Comparison of ENCODE assay signal across 12 mouse cellular contexts in the genomic region with DNA sequence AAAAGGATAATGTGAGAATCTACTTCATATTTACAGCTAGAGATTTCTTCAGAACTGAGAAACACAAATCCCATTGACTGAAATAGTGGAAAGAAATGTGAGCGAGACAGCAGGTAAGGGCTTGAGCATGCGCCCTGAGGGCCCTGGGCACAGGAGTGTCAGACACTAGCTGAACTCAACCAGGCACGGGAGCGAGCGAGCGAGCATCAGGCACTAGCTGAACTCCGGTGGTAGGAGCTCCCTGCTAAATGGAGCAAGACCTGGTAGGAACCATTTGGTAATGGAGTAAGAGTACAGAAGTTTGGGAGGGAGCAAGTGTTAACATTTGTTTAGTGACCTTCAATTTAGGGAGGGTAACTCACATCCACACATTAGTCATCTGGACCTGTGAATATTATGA.
DNase-seq lines count a peak whose midpoint lies in the region; ATAC-seq lines count a peak whose summit lies in the region.
"Had no signal": no experiment of that assay in that cellular context is flagged by ENCODE, and none has a peak within 500 bp of the region (broad histone marks: within the 10 kb centered on the region; RNA-seq: fewer than 3 reads in every experiment).

No protein-coding gene starts in this region.

- H3K36me3 ChIP-seq in hindbrain, embryonic 11.5 days (ENCODE audit: control insufficient read depth, insufficient read depth, low read length), result no peaks in the 10 kb centered on the region
- no peaks in the 10 kb centered on the region for H3K36me3 ChIP-seq in hindbrain, embryonic 14.5 days (replicated peaks; ENCODE audit: control insufficient read depth, insufficient read depth)
- H3K36me3 ChIP-seq in neural tube, embryonic 12.5 days, result no peaks in the 10 kb centered on the region
- H3K36me3 ChIP-seq in neural tube, embryonic 15.5 days, result no peaks in the 10 kb centered on the region
- no peaks in the 10 kb centered on the region for H3K36me3 ChIP-seq in embryonic facial prominence, embryonic 13.5 days

- no peak overlapping the region for H3K4me3 ChIP-seq in hindbrain, embryonic 11.5 days (ENCODE audit: low read depth, low read length)
- no peak overlapping the region for H3K4me3 ChIP-seq in hindbrain, embryonic 14.5 days (replicated peaks; ENCODE audit: low read length)
- H3K4me3 ChIP-seq in neural tube, embryonic 12.5 days, result no peak overlapping the region
- no peak overlapping the region for H3K4me3 ChIP-seq in neural tube, embryonic 15.5 days (replicated peaks)
- no peak overlapping the region for H3K4me3 ChIP-seq in embryonic facial prominence, embryonic 13.5 days

- H3K27ac ChIP-seq in hindbrain, embryonic 11.5 days (ENCODE audit: low read depth, low read length), result no peak overlapping the region
- no peak overlapping the region for H3K27ac ChIP-seq in hindbrain, embryonic 14.5 days
- H3K27ac ChIP-seq in neural tube, embryonic 12.5 days, result no peak overlapping the region
- no peak overlapping the region for H3K27ac ChIP-seq in neural tube, embryonic 15.5 days (replicated peaks)
- H3K27ac ChIP-seq in embryonic facial prominence, embryonic 13.5 days, result peak overlapping the region; percentile 75; the same call in 1 of the 2 replicates
- H3K27ac ChIP-seq: macrophage had no signal

- H3K9me3 ChIP-seq in hindbrain, embryonic 11.5 days (ENCODE audit: control insufficient read depth, low read length), result no peaks in the 10 kb centered on the region
- H3K9me3 ChIP-seq in hindbrain, embryonic 14.5 days (ENCODE audit: control insufficient read depth, low read length), result no peaks in the 10 kb centered on the region
- no peaks in the 10 kb centered on the region for H3K9me3 ChIP-seq in neural tube, embryonic 12.5 days
- H3K9me3 ChIP-seq in neural tube, embryonic 15.5 days (replicated peaks), result no peaks in the 10 kb centered on the region
- H3K9me3 ChIP-seq in embryonic facial prominence, embryonic 13.5 days, result no peaks in the 10 kb centered on the region

- no peak for ATAC-seq in hindbrain, embryonic 11.5 days (ENCODE audit: low FRiP score)
- no peak for ATAC-seq in hindbrain, embryonic 14.5 days (ENCODE audit: low FRiP score)
- no peak for ATAC-seq in neural tube, embryonic 12.5 days (ENCODE audit: low FRiP score, low read depth)
- ATAC-seq in neural tube, embryonic 15.5 days (ENCODE audit: low FRiP score), result no peak
- ATAC-seq in embryonic facial prominence, embryonic 13.5 days (ENCODE audit: insufficient number of reproducible peaks, insufficient read depth, low FRiP score, low TSS enrichment, low read depth), result no peak
- ATAC-seq: forebrain, embryonic 16.5 days had no signal

- H3K9ac ChIP-seq in hindbrain, embryonic 11.5 days (ENCODE audit: low read depth, low read length), result no peak overlapping the region
- H3K9ac ChIP-seq in hindbrain, embryonic 14.5 days, result no peak overlapping the region
- no peak overlapping the region for H3K9ac ChIP-seq in neural tube, embryonic 12.5 days
- H3K9ac ChIP-seq in neural tube, embryonic 15.5 days (replicated peaks), result no peak overlapping the region
- no peak overlapping the region for H3K9ac ChIP-seq in embryonic facial prominence, embryonic 13.5 days

- no peaks in the 10 kb centered on the region for H3K27me3 ChIP-seq in hindbrain, embryonic 11.5 days (ENCODE audit: control insufficient read depth, insufficient read depth, low read length)
- H3K27me3 ChIP-seq in hindbrain, embryonic 14.5 days (ENCODE audit: control insufficient read depth, insufficient read depth, low read length), result no peaks in the 10 kb centered on the region
- no peaks in the 10 kb centered on the region for H3K27me3 ChIP-seq in neural tube, embryonic 12.5 days (replicated peaks)
- no peaks in the 10 kb centered on the region for H3K27me3 ChIP-seq in neural tube, embryonic 15.5 days (replicated peaks)
- H3K27me3 ChIP-seq in embryonic facial prominence, embryonic 13.5 days, result no peaks in the 10 kb centered on the region

- H3K4me1 ChIP-seq in hindbrain, embryonic 11.5 days (replicated peaks; ENCODE audit: control insufficient read depth, insufficient read depth, low read length), result no peaks in the 10 kb centered on the region
- no peaks in the 10 kb centered on the region for H3K4me1 ChIP-seq in hindbrain, embryonic 14.5 days (replicated peaks; ENCODE audit: control insufficient read depth, insufficient read depth, low read length)
- H3K4me1 ChIP-seq in neural tube, embryonic 12.5 days, result no peaks in the 10 kb centered on the region
- H3K4me1 ChIP-seq in neural tube, embryonic 15.5 days, result no peaks in the 10 kb centered on the region
- peaks cover 15% of the 10 kb centered on the region for H3K4me1 ChIP-seq in embryonic facial prominence, embryonic 13.5 days

- no peak overlapping the region for H3K4me2 ChIP-seq in hindbrain, embryonic 11.5 days (replicated peaks; ENCODE audit: low read depth, low read length)
- no peak overlapping the region for H3K4me2 ChIP-seq in hindbrain, embryonic 14.5 days (replicated peaks)
- peak overlapping the region; percentile 18; the same call in 1 of the 2 replicates for H3K4me2 ChIP-seq in neural tube, embryonic 12.5 days (replicated peaks)
- no peak overlapping the region for H3K4me2 ChIP-seq in neural tube, embryonic 15.5 days
- H3K4me2 ChIP-seq in embryonic facial prominence, embryonic 13.5 days, result peak overlapping the region; percentile 51

- peak; percentile 6 for DNase-seq in hindbrain, embryonic 11.5 days (ENCODE audit: low spot score)
- DNase-seq in hindbrain, embryonic 14.5 days (ENCODE audit: low spot score), result no peak
- no peak for DNase-seq in yolk sac, embryonic 10.5 days (ENCODE audit: low spot score)
- DNase-seq in right cerebral cortex, postnatal 36 days (ENCODE audit: low spot score in 2 of 2), result no peak
- DNase-seq: adrenal gland, postnatal 10 days; cerebellum, adult 11 months; left cerebral cortex, postnatal 4 days had no signal

- WGBS in hindbrain, embryonic 11.5 days, result 80% methylated on average over 7 of the region's 7 CpGs
- WGBS in hindbrain, embryonic 14.5 days, result 86% methylated on average over 7 of the region's 7 CpGs
- WGBS in neural tube, embryonic 12.5 days, result 78% methylated on average over 7 of the region's 7 CpGs
- 69% methylated on average over 7 of the region's 7 CpGs for WGBS in neural tube, embryonic 15.5 days
- 37% methylated on average over 7 of the region's 7 CpGs for WGBS in embryonic facial prominence, embryonic 13.5 days

Comparison
In these comparisons a context has a peak if more than half of its experiments do, and no peak if none do; other contexts are left out.
1. H3K4me2 ChIP-seq: peak in neural tube, embryonic 12.5 days (single experiment) and embryonic facial prominence, embryonic 13.5 days (single experiment); none in hindbrain, embryonic 11.5 days (single experiment), hindbrain, embryonic 14.5 days (single experiment) and neural tube, embryonic 15.5 days (single experiment).